Mouse (Mus musculus) brain, adult 2 months (tissue): ENCODE results near the gene Celf5.

Source experiments
- DNase-seq: peaks from one replicate; pipeline ENCODE4 v3.0.0; 2011; ENCODE audit warnings: low read depth, low spot score

Gene Celf5

DNA sequence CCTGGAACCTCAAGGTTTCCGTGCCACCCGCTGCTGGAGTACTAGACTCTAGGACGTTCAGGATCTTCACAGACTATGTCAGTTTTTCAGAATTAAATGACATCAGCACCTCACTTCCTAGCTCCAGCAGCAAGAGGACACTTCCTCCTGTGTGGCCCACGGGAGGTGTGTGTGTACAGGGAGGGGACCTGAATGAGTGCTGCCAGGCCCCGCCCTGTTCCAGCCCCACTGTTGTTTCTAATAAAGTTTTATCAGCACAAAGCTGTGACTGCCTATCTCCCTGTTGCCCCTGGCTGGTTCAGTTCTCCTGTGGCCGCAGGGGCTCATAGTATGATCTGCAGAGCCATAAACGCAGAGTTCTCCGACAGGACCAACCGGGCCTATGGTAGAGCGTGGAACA lies 8.0 kb downstream of the Celf5 start:
- DNase-seq: no peak

DNA sequence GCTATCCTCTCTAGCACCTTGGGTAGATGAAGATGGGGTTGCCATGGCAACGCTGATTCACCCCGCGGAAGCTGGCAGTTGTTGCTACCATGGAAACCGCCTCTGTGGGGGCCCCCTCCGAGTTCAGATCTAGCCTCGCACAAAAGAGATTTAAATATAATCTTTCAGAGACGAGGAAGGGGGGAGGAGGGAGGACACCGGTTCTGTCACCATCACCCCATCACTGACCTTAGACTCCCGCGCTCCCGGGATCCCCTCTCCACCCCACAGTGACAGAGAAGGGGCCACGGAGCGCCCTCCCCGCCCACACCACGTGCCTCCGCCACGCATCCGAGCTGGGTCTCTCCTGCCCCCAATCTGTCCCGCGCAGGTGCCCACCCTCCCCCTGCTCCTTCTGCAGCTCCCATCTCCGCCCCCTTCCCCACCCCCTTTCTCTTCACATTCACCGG lies 9.5 kb downstream of the Celf5 start:
- peak; percentile 97 for DNase-seq

DNA sequence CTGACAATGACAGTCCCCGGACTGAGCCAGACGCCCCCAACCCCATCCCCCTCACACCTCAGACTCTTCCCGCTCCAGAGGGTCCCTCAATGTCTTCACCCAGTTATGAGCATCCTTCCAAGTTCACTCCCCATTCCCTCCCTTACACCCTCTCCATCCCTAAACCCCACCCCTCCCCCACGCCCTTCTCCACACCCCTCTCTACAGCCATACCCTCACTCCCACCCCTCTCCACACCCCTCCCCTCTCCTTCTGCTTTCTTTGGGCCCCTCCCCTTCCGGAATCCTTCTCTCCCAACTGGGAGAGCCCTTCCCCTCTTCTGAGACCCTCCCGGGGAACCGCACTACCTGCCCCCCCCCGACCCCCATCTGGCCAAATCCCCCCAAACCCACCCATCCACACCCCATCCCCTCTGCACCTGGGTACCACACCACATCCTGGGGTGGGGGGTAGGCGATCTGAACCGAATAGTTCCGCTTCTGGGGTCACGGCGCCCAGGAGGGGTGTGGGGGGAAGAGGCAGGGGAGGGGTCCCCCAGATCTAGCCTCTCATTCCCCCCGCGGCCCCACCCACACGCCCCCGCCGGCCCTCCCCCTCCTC lies 10.0 kb downstream of the Celf5 start:
- DNase-seq: peak; percentile 56

DNA sequence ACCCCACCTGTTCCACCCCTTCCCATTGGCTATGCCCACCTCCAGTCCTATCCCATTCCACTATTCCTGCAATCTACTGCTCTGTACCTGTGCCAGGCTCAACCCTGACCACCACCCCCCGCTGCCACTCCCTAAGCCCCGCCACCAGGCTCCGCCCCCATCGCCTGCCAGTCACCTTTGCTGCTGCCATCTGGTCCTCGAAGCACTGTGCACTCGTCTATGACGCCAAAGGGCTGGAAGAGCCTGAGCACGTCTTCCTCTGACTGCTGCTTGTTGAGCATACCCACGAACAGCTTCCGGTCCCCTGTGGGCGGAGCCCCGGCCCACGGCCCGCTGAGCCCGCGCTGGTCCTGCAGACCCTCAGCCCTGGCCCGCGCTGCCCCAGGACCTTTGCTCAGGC lies 12.1 kb downstream of the Celf5 start:
- DNase-seq: peak; percentile 72

DNA sequence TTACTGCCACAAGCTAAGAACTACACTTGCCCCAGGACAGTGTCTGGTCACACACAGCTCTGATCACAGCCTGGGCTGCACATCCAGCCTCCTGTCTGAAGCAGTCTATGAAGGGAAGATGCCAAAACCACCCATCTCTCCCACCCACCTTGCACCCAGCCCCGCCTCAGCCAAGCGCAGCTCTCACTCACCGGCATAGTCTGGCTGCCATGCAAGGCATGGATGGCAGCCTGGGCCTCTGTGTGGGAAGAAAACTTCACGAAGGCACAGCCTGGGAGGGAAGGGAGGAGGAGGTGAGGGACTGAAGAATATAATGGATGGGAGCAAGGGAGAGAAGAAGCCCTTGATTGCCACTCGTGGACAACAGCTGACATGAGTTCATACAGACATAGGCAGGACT lies 13.3 kb downstream of the Celf5 start:
- peak; percentile 91 for DNase-seq

DNA sequence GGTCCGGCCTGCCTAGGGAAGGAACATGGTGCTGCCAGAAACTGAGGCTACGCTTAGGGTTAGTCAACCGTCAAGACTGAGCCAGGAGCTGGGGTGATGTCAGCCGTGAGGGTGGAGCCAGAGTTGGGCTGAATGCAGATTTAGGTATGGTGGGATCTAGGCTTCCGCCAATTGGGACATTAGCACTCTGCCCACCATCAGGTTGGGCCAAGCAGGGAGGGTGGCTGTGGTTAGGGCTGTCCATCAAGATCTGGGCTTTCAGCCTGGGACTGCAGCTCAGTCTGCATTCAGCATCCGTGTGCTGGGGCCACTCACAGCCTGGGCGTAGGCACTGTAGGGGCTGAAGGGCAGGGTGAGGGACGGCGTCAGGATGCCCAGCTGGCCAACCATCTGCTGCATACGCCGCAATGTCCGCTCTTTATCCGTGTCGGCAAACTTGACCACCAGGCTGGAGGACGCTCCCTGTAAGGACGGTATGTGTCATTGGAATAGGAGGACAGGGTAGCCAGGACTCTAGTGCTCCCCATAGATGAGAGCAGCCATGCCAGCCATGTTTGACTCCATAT lies 14.8 kb downstream of the Celf5 start:
- peak; percentile 69 for DNase-seq

DNA sequence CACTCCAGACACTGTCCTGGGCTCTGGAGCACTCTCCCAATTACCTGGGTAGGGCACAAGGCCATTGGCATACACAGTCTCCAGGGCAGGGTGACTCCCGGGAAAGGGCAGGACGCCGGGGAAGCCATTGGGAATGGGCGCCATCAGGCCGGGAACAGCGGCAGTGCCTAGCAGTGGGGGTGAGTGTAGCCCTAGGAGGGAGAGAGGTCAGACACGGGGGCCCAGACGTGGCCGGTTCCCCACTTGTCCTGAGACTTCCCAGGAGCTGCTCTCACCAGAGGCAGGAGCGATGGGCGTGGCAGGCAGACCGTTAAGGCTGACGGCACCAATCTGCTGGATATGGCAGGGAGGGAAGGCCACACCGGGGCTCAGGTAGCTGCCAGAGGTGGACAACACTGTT lies 15.6 kb downstream of the Celf5 start:
- no peak for DNase-seq

DNA sequence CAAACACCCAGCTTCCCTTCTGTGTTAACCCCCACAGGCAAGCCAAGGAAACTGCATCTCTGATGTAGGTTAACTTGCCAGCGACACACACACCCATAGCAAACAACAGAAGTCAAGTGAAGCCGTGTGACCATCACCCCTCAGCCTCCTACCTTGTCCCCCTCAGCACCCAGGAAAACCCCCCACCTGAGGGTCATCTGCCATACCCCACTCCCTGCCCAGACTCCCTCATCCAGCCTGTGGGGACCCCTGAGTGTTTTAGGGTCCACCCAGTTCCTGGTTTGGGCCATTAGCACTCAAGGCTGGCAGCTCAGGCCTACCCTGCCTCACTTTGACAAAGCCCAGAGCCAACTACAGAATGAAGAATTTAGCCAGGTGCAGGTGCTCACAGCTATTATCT lies 16.4 kb downstream of the Celf5 start:
- DNase-seq: no peak

DNA sequence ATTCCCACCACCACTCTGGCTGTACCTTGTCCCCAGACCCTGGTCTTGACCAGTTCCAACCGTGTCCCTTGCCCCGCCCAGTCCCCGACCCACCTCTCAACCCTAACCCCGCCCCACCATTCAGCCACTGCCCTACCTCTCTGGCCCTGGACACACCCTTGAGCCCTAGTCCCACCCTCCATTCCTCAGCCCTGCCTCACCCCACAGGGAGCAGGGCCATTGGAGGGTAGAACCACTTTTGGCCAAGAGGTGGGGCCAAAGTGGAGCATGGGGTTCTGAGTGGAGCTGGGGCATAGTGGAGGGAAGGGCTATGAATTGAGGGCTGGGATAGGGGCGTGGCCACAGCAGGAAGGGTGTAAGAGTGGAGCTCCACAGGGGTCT lies 17.3 kb downstream of the Celf5 start:
- DNase-seq: no peak

DNA sequence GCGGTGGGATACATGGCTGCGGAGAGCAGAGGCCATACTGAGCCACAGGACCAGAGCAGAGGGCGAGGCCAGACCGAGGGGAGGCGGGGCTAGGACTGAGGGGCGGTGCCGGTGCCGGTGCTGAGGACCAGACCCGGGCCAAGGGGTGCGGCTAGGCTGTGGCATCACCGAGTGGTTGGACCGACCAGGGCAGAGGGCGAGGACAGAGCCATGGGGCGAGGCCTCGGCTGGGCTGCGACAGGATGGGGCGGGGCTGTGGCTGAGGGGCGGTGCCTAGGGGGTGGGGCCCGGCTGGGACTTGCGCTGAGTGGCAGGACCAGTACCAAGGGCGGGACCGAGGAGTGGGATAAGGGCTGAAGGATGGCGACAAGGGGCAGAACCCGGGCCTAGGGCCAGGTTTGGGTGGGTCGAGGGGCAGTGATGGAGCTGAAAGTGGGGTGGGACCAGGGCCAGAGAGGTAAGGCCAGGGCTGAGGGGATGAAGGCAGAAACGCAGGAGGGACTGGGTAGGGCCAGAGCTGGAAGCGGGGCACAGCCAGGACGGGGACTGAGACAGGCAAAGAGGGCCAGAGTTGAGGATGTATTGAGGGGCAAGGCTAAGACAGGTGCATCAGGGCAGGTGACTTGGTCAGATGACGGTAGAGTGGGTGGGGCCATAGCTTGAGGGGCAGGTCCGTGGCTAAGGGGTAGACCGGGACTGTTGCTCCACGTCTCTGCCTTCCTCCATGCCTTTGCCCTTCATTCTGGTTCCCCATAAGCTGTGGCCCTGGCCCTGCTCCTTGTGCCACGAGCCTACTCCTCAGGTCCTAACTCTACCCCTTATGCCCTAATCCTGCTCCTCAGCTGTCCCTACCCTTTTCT lies 17.9 kb downstream of the Celf5 start:
- peak; percentile 43 for DNase-seq

DNA sequence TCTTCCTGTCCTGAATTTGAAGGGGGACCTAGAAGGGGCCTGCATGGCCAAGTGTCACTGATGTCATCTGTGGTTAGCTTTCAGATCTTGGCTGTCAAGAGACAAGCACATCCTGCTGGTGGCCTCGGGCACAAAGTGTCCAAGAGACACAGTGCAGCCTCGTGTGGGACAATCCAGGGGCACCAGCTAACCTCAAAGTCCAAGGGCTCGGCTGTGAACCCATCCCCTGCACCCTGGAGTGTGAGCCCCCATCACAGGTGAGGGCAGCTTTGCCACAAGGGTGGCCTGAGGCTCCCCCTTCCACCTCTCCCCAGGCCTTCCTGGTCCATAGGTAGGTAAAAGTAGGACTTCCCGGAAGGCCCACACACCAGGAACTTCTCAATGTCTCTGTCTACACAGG lies 19.0 kb downstream of the Celf5 start:
- DNase-seq: no peak

DNA sequence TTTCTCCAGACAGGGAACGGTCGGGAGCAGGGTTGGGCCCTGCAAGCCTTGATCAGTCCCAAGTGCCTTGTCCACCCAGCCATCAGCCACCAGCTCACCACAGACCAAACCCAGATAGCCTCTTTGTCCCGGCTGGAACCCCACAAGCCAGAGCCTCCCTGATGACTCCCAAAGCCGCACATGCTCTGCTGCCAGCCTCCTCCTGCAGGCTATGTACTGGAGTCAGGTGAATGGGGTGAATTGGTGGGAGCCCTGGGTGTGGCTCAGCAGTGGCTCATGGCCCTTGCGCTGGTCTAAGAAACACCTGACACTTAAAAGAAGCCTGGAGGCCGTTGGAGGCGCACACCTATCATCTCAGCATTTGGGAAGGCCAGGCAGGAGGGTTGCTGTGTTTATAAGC lies 19.6 kb downstream of the Celf5 start:
- DNase-seq: peak; percentile 3

DNA sequence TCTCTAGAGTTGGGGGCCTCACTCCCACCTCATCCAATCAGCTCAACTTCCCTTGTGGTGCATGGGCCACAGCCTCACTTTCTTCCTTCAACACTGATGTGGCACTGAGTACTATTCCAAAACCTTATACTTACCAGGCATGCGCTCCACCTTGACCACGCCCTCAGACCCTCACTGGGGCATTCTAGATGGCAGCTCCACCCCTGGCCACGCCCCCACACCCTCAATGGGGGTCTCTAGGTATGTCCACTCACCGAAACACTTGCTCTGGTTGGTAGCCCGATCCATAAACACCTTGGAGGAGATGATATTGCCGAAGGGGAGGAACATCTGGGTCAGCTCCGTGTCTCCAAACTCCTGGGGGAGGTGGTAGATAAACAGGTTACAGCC lies 20.1 kb downstream of the Celf5 start:
- peak; percentile 6 for DNase-seq

DNA sequence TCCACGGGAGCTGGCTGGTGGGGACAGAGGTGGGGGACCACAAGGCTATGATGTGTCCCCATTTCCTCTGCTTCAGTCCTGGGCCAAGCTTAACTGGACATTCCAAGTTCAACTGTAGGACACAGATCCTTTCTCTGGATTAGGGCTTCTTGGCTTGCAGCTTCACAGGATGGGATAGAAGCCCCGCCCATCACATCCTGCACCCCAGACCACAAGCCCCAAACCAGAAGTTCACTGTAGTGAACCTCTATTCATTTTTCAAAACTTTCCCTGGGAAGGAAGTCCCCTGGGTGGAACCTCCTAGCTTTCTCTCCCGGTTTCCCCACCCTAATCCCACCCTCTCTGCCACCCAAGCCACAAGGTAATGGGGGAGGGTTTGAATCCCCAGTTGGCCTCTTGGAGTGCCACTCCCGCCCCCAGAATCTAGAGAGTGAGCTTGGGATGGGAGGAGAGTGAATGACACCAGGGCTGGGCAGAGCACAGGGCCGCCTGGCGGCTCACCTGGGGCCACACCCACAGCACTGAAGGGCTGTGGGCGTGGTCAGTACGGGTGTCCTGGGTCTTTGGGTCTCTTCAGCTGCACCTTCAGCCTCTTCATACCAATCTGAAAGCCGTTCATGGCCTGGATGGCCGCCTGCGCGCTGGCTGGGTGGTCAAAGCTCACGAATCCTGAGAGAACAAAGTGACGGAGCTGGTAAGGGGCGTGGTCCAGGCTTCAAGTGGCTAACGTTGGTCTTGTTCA lies 20.7 kb downstream of the Celf5 start:
- peak; percentile 3 for DNase-seq

DNA sequence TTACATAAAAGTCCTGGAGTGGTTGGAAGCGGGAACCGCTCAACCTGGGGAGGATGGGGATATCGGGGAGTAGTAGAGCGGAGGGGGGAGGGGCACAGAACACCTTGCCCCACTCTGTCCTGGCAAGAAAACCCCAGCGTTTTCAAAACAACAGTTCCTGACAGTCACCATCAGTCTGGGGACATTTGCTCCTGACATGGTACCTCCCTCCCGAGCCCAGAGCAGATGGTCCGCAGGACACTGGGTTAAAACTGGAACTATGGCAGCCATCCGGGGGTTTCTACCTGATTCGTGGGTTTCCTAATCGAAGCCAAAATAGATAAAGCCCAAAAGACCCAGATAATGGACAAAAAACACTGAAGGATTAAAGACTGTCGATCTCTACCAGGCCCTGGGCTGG lies 21.6 kb downstream of the Celf5 start:
- peak; percentile 1 for DNase-seq

DNA sequence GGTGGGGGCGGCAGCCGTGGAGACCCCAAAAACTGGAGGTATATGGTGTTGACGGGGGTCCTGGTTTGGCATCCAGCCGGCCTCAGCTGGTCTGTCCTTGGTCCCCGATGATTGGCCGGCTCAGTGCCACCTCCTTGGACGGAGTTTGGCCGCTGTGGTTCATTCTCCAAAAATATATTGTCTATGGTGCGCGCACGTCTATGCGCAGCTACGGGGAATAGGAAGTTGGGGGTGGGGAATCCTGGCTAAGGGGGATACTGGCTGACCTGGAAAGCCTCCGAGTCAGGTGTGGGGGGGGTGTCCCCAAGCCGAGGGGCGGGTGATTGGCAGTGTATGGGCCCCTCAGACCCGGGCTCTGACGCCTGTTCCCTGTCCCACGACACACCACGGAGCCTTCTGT lies 22.0 kb downstream of the Celf5 start:
- DNase-seq: no peak

DNA sequence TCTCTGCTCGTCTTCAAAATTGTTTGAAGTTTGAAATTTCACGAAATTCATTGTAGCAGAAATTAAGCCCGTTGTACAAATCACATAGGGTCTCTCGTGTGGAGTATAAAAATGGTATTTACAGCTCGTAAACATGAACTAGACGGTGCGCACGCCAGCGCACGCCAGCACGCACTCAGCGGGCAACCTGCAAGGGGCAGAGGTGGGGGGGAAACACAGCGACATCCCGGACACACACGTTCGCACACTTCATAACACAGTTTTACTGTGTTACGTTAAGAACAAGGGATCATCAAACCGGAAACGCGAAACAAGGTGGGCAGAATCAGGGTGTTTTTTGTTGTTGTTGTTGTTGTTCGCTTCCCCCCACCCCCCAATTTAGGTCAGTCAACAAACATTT lies 23.1 kb downstream of the Celf5 start:
- no peak for DNase-seq

DNA sequence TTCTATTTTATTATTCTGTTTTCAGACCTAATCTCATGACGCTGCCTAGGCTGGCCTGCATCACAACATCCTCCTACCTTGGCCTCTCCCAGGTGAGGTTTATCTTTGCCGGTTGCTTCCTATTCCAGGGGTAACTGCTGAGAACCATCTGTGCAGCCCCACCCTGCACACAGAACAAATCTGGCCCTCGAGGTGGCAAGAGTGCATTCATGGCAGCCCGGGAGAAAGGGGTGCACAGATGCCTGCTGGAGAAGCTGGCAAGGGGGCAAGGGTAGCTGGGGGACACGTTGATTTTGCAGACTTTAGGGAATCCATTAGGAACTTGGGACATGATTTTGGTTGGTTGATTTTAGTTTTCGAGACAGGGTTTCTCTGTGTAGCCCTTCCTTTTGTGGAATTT lies 24.2 kb downstream of the Celf5 start:
- peak; percentile 10 for DNase-seq

DNA sequence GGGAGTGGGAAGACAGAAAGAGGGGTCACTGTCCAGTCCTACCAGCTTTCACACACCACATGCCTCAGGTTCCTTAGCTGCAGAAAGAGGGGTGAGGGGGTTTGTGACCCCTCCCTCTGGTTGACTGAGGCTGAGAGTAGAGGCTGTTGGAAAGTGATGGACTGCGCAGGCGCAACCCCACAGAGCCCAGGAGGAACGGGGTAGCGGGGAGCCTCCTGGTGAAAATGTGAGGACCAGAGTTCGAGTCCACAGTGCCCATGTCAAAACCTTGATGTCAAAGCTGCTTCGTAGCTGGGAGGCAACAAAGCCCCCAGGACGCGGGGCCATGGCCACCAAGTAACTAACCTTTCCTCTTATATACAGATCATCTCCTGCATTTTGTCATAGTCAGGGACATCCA lies 24.9 kb downstream of the Celf5 start:
- no peak for DNase-seq

DNA sequence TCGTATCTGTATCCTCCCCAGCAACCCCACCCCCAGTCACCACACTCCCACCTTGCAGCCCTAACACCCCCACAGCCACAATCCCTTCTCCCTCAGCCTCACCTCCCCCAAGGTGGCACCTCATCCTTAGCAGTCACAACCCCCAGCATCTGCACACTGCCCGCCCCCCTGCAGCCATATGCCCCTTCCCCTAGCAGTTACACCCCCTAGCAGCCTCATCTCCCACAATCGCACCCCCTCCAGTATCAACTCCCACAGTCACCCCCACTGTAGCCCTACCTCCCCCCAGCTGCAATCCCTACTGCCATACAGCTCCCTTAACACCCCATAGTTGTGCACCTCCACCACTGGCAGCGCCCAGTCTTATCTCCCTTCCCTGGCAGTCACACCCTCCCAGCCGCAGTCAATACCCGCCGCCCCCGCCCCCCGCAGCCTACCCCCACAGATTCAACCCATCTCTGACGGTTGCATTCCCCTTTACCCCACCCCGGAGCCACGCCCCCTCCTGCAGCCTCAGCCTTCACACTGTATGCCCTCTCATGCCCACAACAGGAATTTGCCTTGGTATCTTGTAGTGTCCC lies 25.4 kb downstream of the Celf5 start:
- peak; percentile 5 for DNase-seq

DNA sequence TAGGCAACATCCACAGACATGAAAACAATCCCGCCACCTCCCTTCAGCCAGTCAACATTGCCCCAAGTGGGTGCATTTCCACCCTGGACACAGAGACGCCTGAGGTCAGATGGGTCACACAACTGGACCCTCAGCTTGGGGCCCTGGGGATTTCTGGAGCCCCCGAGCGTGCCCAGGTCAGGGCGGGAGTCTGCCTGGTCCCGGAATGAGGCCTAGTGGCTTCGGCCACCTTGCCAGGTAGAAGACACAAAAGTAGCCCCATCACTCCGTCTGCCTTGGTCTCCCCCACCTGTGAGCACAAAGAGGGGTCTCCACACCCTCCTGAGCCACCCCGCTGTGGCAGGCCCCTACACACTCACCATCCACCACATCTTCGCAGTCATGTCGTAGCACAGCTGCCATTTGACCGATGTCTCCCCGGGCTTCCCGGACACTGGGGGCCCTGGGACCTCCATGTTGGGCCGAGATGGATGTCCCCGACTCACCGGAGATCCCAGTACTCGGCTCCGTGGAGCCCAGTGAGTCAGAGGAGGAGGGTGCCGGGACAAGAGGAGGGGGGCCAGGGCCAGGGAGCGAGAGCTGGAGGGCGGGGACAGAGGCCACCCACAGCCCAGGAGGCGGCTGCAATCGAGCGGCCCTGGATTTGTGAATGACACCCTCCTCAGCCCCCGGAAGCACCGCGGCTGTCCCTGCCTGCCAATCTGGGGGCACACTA lies 27.2 kb downstream of the Celf5 start, which contains the start of gene Nfic:
Gene Nfic, minus strand, starts transcription at position 455 of the 715 bp plus-strand sequence.
- peak; percentile 1 for DNase-seq
